Mouse (Mus musculus) adrenal gland (tissue): ENCODE data around the gene Tmem201.

ENCODE experiments used
- intact Hi-C: fragments of 180-260 bp; cut with DNase I; formaldehyde crosslinking; loops from one replicate; pipeline ENCODE4 v1.15.1; 2025

Tmem201 gene

GRCm38 (mm10) chr4:149749663-149750015 lies 11.8 kb upstream of the Tmem201 start:
- intact Hi-C loops: loop anchor here (5.0 kb wide), 1 partner anchor 53 kb away; no protein-coding TSS in a partner anchor

GRCm38 (mm10) chr4:149749003-149749662 lies 11.3 kb upstream of the Tmem201 start:
- intact Hi-C loops: no loop called here

GRCm38 (mm10) chr4:149744119-149744518 lies 6.3 kb upstream of the Tmem201 start:
- intact Hi-C loops: no loop called here

GRCm38 (mm10) chr4:149742011-149742530 lies 4.2 kb upstream of the Tmem201 start:
- intact Hi-C loops: no loop called here

GRCm38 (mm10) chr4:149740301-149740700 lies 2.5 kb upstream of the Tmem201 start:
- intact Hi-C loops: no loop called here

GRCm38 (mm10) chr4:149739478-149739877 lies 1.6 kb upstream of the Tmem201 start:
- intact Hi-C loops: no loop called here

- intact Hi-C loops: no loop called here
These were observed 1.3 kb downstream of the Tmem201 start for GRCm38 (mm10) chr4:149736581-149736980.

GRCm38 (mm10) chr4:149735624-149736250 lies 2.1 kb downstream of the Tmem201 start:
- intact Hi-C loops: no loop called here

- intact Hi-C loops: no loop called here
These were observed 2.9 kb downstream of the Tmem201 start for GRCm38 (mm10) chr4:149734730-149735475.

- intact Hi-C loops: no loop called here
These were observed 3.6 kb downstream of the Tmem201 start for GRCm38 (mm10) chr4:149734246-149734645.

GRCm38 (mm10) chr4:149733748-149734147 lies 4.1 kb downstream of the Tmem201 start:
- intact Hi-C loops: no loop called here

GRCm38 (mm10) chr4:149732800-149733199 lies 5.0 kb downstream of the Tmem201 start:
- intact Hi-C loops: no loop called here

GRCm38 (mm10) chr4:149732313-149732712 lies 5.5 kb downstream of the Tmem201 start:
- intact Hi-C loops: no loop called here

GRCm38 (mm10) chr4:149730827-149731226 lies 7.0 kb downstream of the Tmem201 start:
- intact Hi-C loops: no loop called here

GRCm38 (mm10) chr4:149728810-149729209 lies 9.0 kb downstream of the Tmem201 start:
- intact Hi-C loops: no loop called here

GRCm38 (mm10) chr4:149727636-149728035 lies 10.2 kb downstream of the Tmem201 start:
- intact Hi-C loops: no loop called here

GRCm38 (mm10) chr4:149725661-149726350 lies 12.0 kb downstream of the Tmem201 start:
- intact Hi-C loops: no loop called here

- intact Hi-C loops: no loop called here
These were observed 12.9 kb downstream of the Tmem201 start for GRCm38 (mm10) chr4:149724916-149725470.

GRCm38 (mm10) chr4:149723855-149724731 lies 13.8 kb downstream of the Tmem201 start:
- intact Hi-C loops: no loop called here

GRCm38 (mm10) chr4:149723021-149723390 lies 14.8 kb downstream of the Tmem201 start:
- intact Hi-C loops: no loop called here
